Mouse (Mus musculus) embryonic facial prominence, embryonic 12.5 days (tissue): ENCODE data around the gene Exosc1. TPM values are rescaled to one million over a fixed set of nuclear protein-coding genes. Genes with fewer than 3 reads are reported as not detected.
A peak's percentile ranks its signal among the peaks of the same experiment; 100 is the strongest.

Experiments used
- ATAC-seq: fragments of 200-750 bp; cut with Nextera tagmentation; 2 replicates; pipeline ENCODE4 v1.8.0; 2017; ENCODE audit not compliant: insufficient number of reproducible peaks, insufficient read depth, low FRiP score, low TSS enrichment
- H3K27ac ChIP-seq: fragments of 300-500 bp; sonication (generic); 2 replicates; pipeline ENCODE4 v1.5.1; 2016; ENCODE audit warnings: mild to moderate bottlenecking
- H3K27me3 ChIP-seq: fragments of 300-500 bp; sonication (generic); 2 replicates; pipeline ENCODE4 v1.6.1; 2016; ENCODE audit warnings: mild to moderate bottlenecking, moderate library complexity
- H3K36me3 ChIP-seq: fragments of 300-500 bp; sonication (generic); 2 replicates; pipeline ENCODE4 v1.6.1; 2016; ENCODE audit warnings: mild to moderate bottlenecking
- H3K4me1 ChIP-seq: fragments of 300-500 bp; sonication (generic); 2 replicates; pipeline ENCODE4 v1.6.1; 2016
- H3K4me2 ChIP-seq: fragments of 300-500 bp; sonication (generic); replicated peaks from 2 replicates; pipeline ENCODE4 v1.6.1; 2016; ENCODE audit warnings: mild to moderate bottlenecking, moderate library complexity
- H3K4me3 ChIP-seq: fragments of 300-500 bp; sonication (generic); 2 replicates; pipeline ENCODE4 v1.5.1; 2016; ENCODE audit warnings: mild to moderate bottlenecking
- H3K9ac ChIP-seq: fragments of 300-500 bp; sonication (generic); 2 replicates; pipeline ENCODE4 v1.6.1; 2016; ENCODE audit warnings: mild to moderate bottlenecking, moderate library complexity
- H3K9me3 ChIP-seq: fragments of 300-500 bp; sonication (generic); 2 replicates; pipeline ENCODE4 v1.6.1; 2016; ENCODE audit warnings: mild to moderate bottlenecking, moderate library complexity
- WGBS: fragments of 180-500 bp; shearing (Covaris S2); methylation state at CpG from one replicate; pipeline ENCODE4 v1.1.7; 2016; 5-methylcytosine and 5-hydroxymethylcytosine counted together
- polyA plus RNA-seq: library from polyadenylated mRNA; unstranded; fragments of >200 nt; fragmentation: Nextera tagmentation; extraction: Ambion mirVana; gene quantifications from 2 replicates; pipeline ENCODE4 v1.2.1, GENCODE M21; 2016

The Exosc1 gene
- polyA plus RNA-seq, 1 experiment from 2014 or later, result 81.5 TPM

GRCm38 (mm10) chr19:41912121-41913080 lies 20.8 kb downstream of the Exosc1 start:
- Histone ChIP-seq H3K4me1 (peaks cover 15% of the 10 kb centered on the region), H3K27ac (peak overlapping the region; percentile 91), H3K9me3 (no peaks in the 10 kb centered on the region), H3K9ac (peak overlapping the region; percentile 85), H3K27me3 (no peaks in the 10 kb centered on the region), H3K4me3 (peak overlapping the region; percentile 76), H3K4me2 (peak overlapping the region; percentile 78), H3K36me3 (peaks cover 17% of the 10 kb centered on the region)
- WGBS, result under 1% methylated on average over 53 of the region's 53 CpGs
- peak; percentile 60; the same call in 1 of the 2 replicates for ATAC-seq

DNA sequence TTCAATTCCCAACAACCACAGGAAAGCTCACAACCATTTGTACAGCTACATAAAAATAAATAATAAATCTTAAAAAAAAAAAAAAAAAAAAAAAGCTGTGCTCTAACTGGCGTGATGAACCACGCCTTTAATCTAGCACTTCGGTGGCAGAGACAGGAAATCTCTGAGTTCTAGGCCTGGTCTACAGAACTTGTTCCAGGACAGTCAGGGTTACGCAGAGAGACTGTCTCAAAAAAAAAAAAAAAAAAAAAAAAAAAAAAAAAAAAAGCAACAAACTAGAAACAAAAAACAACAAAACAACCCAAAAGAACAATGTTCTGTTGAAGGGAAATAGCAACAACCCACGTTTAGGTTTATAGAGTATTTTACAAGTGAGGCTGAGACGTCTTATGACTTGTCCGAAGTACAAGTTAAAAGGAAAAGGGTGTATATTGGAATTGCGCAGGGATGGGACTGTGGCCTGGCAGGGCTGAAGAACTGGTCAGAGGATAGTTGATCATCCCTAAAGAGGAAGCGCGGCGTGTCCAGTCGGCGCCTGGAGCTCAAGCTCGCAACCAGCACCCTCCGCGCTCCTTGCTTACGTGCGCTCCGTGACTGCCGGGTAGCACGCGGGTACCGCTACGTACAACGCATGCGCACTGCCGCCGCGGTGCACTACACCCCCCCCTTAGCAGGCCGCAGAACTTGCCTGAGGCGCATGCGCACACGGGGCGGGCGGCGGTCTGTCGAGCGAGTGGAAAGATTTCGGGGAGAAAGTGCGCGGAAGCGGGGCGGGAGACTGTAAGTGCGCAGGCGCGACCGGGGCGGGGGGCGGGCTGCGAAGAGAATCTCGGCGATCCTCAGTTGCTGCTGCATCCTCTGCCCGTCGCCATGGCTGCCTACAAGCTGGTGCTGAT lies 21.8 kb downstream of the Exosc1 start, which contains the start of gene Pgam1:
Gene Pgam1, plus strand, starts transcription at position 746 of the 896 bp plus-strand sequence.
- peak; percentile 81 for ATAC-seq
- Histone ChIP-seq H3K4me3 (peak within 1 kb of the TSS; percentile 76), H3K4me1 (peaks cover 15% of the 10 kb centered on the region), H3K36me3 (peaks cover 8% of the 10 kb centered on the region), H3K4me2 (peak within 1 kb of the TSS; percentile 78), H3K27ac (peak within 1 kb of the TSS; percentile 91), H3K9me3 (no peaks in the 10 kb centered on the region), H3K9ac (peak within 1 kb of the TSS; percentile 85), H3K27me3 (no peaks in the 10 kb centered on the region)
- 6% methylated on average over 53 of the region's 54 CpGs for WGBS

DNA sequence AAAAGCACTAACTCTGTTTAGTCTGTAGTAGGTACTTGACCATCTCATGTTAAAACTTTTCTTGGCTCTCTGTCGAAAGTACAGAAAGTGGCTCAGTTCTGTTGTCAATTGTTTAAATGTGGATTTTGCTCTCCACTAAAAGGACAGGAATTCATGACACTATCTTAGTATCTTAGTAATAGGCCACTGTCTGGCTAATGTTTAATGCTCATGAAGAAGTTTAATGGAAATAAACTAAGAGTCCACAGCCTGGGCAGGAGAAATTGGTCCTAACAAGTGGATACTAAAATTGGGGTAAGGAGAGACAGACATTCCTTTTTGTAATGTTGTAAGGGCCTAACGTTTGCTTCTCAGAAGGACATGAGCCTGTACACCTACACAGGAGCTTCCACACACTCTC lies 22.8 kb downstream of the Exosc1 start:
- no peak for ATAC-seq
- Histone ChIP-seq H3K4me1 (peaks cover 15% of the 10 kb centered on the region), H3K9me3 (no peaks in the 10 kb centered on the region), H3K4me3 (no peak overlapping the region), H3K27me3 (no peaks in the 10 kb centered on the region), H3K36me3 (no peaks in the 10 kb centered on the region), H3K27ac (no peak overlapping the region), H3K4me2 (no peak overlapping the region), H3K9ac (no peak overlapping the region)
- 83% methylated on average over 2 of the region's 2 CpGs for WGBS

DNA sequence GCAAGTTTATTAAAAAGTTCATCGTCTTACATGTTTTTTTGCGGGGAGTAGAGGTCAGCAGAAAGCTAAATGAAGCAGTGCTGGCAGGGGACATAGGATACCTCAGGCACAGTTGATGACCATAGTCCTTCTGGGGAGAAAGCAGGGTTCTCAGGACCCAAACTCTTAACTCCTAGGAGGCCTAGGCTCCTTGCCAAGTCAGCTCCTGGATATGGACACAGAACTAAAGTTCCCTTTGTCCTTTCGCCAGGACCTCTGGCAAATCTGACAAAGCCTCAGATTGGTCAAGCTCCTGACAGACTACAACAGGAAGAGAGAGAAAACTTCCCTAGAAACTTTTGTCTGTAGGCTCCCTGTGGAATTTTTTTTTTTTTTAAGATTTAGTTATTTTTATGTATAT lies 24.5 kb downstream of the Exosc1 start:
- Histone ChIP-seq H3K4me2 (no peak overlapping the region), H3K9ac (no peak overlapping the region), H3K4me1 (peaks cover 4% of the 10 kb centered on the region), H3K4me3 (no peak overlapping the region), H3K27ac (no peak overlapping the region), H3K36me3 (no peaks in the 10 kb centered on the region), H3K9me3 (no peaks in the 10 kb centered on the region), H3K27me3 (no peaks in the 10 kb centered on the region)
- no peak for ATAC-seq
- 91% methylated on average over 3 of the region's 3 CpGs for whole genome bisulfite sequencing

GRCm38 (mm10) chr19:41907079-41907760 lies 26.0 kb downstream of the Exosc1 start:
- Histone ChIP-seq H3K36me3 (no peaks in the 10 kb centered on the region), H3K4me3 (no peak overlapping the region), H3K4me1 (no peaks in the 10 kb centered on the region), H3K9me3 (no peaks in the 10 kb centered on the region), H3K27ac (no peak overlapping the region), H3K27me3 (no peaks in the 10 kb centered on the region), H3K4me2 (no peak overlapping the region), H3K9ac (no peak overlapping the region)
- WGBS, result 60% methylated on average over 8 of the region's 8 CpGs
- no peak for ATAC-seq

GRCm38 (mm10) chr19:41906311-41907078 lies 26.7 kb downstream of the Exosc1 start:
- WGBS, result 63% methylated on average over 6 of the region's 6 CpGs
- no peak for ATAC-seq
- Histone ChIP-seq H3K4me3 (no peak overlapping the region), H3K27me3 (no peaks in the 10 kb centered on the region), H3K4me2 (no peak overlapping the region), H3K9me3 (no peaks in the 10 kb centered on the region), H3K9ac (no peak overlapping the region), H3K4me1 (no peaks in the 10 kb centered on the region), H3K27ac (no peak overlapping the region), H3K36me3 (no peaks in the 10 kb centered on the region)

GRCm38 (mm10) chr19:41905246-41905645 lies 28.0 kb downstream of the Exosc1 start:
- H3K9me3 ChIP-seq, result no peaks in the 10 kb centered on the region
- 90% methylated on average over 2 of the region's 2 CpGs for WGBS
- no peaks in the 10 kb centered on the region for H3K36me3 ChIP-seq
- H3K4me1 ChIP-seq, result no peaks in the 10 kb centered on the region
- no peak overlapping the region for H3K4me2 ChIP-seq
- no peaks in the 10 kb centered on the region for H3K27me3 ChIP-seq
- H3K9ac ChIP-seq, result no peak overlapping the region
- ATAC-seq, result no peak
- no peak overlapping the region for H3K4me3 ChIP-seq
- no peak overlapping the region for H3K27ac ChIP-seq

DNA sequence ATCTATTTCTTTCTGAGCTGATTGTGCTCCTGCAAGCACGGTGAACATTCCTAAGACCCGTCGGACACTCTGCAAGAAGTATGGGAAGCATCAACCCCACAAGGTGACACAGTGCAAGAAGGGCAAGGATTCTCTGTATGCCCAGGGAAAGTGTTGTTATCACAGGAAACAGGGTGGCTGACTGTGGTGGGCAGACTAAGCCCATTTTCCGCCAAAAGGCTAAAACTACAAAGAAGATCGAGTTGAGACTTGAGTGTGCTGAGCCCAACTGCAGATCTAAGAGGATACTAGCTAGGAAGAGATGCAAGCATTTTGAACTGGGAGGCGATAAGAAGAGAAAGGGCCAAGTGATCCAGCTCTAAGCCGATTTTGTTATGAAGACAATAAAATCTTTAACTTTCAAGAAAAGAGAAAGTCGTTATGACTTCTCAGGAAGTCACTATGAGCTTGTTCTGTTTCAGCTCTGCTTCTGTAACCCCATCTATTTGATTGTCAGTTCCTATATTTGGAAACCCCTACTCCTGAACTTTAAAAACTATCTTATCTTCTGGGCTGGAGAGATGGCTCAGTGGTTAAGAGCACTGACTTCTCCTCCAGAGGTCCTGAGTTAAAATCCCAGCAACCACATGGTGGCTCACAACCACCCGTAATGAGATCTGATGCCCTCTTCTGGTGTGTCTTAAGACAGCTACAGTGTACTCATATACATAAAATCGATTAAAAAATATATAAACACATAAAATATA lies 30.2 kb downstream of the Exosc1 start:
- no peaks in the 10 kb centered on the region for H3K27me3 ChIP-seq
- H3K4me2 ChIP-seq, result no peak overlapping the region
- ATAC-seq, result no peak
- no peaks in the 10 kb centered on the region for H3K36me3 ChIP-seq
- no peaks in the 10 kb centered on the region for H3K4me1 ChIP-seq
- H3K27ac ChIP-seq, result no peak overlapping the region
- no peaks in the 10 kb centered on the region for H3K9me3 ChIP-seq
- H3K4me3 ChIP-seq, result no peak overlapping the region
- WGBS, result 81% methylated on average over 10 of the region's 10 CpGs
- no peak overlapping the region for H3K9ac ChIP-seq

DNA sequence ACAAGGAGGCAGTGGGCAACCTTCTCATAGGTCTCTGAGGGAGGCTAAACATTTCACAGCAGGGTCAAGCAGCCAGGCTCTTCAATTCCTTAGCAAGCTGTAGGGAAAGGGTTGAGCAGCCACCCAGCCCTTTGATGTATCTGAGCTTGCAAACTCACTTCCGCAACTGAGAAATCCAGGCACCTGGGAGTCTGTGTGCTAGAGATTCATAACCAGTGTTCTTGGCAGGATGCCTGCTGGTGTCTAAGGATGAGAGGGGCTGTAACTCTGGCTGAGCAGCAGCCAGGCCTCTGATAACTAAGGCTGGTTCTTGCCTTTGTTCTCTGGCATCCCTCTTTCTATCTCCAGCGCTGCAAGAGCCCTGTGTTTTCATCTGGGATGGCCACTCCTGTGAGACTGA lies 31.5 kb downstream of the Exosc1 start:
- Histone ChIP-seq H3K9ac (no peak overlapping the region), H3K9me3 (no peaks in the 10 kb centered on the region), H3K4me1 (no peaks in the 10 kb centered on the region), H3K4me2 (no peak overlapping the region), H3K27ac (no peak overlapping the region), H3K27me3 (no peaks in the 10 kb centered on the region), H3K4me3 (no peak overlapping the region), H3K36me3 (no peaks in the 10 kb centered on the region)
- ATAC-seq, result no peak
- WGBS, result 62% methylated on average over 2 of the region's 2 CpGs

GRCm38 (mm10) chr19:41900495-41901090 lies 32.6 kb downstream of the Exosc1 start:
- Histone ChIP-seq H3K27me3 (no peaks in the 10 kb centered on the region), H3K36me3 (no peaks in the 10 kb centered on the region), H3K4me3 (no peak overlapping the region), H3K4me2 (no peak overlapping the region), H3K4me1 (peaks cover under 1% of the 10 kb centered on the region), H3K27ac (no peak overlapping the region), H3K9ac (no peak overlapping the region), H3K9me3 (no peaks in the 10 kb centered on the region)
- 82% methylated on average over 8 of the region's 8 CpGs for WGBS
- ATAC-seq, result no peak
